Comparison of ENCODE assay signal across 21 mouse cellular contexts in the genomic region with DNA sequence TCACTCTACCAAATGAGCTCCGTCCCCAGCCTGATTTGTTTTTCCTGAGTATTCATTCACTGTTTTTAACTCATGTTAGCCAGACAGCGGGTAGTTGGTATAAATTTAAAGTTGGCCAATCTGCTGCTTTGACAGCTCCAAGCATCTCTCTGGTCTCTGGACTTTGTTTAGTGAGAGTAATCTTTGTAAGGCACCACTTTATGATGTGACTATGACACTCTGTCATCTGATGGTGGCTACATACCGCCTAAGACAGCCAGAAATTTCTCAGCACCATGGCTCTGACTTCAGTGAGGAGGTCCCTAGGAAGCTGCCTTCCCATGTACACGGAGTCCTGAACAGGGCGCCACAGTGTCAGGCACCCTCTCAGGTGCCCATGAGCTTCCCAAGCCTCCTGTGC. TPM values are rescaled to one million over a fixed set of nuclear protein-coding genes. Genes with fewer than 3 reads are reported as not detected.
"Had no signal": no experiment of that assay in that cellular context is flagged by ENCODE, and none has a peak within 500 bp of the region (broad histone marks: within the 10 kb centered on the region; RNA-seq: fewer than 3 reads in every experiment).

No protein-coding gene starts in this region.

- H3K4me1 ChIP-seq: liver, embryonic 12.5 days; midbrain, embryonic 10.5 days; midbrain, embryonic 12.5 days; neural tube, embryonic 13.5 days; neural tube, embryonic 15.5 days had no signal

- H3K4me2 ChIP-seq: liver, embryonic 12.5 days; midbrain, embryonic 12.5 days; neural tube, embryonic 13.5 days; neural tube, embryonic 15.5 days had no signal

- DNase-seq: lung, adult 18-20 months; lung, postnatal 14 days; lung, postnatal 4 days; midbrain, embryonic 14.5 days; retina, postnatal 1 day; right cerebral cortex, adult 18-20 months; right cerebral cortex, postnatal 25 days; right cerebral cortex, postnatal 4 days; spleen, adult 18-20 months; thymus, adult 18-20 months; thymus, postnatal 14 days; thymus, postnatal 36 days had no signal

- ATAC-seq: liver, embryonic 12.5 days; midbrain, embryonic 16.5 days had no signal

- H3K9me3 ChIP-seq: liver, embryonic 12.5 days; midbrain, embryonic 10.5 days; midbrain, embryonic 12.5 days; neural tube, embryonic 13.5 days; neural tube, embryonic 15.5 days had no signal

- H3K4me3 ChIP-seq: liver, embryonic 12.5 days; midbrain, embryonic 10.5 days; midbrain, embryonic 12.5 days; myocyte; neural tube, embryonic 13.5 days; neural tube, embryonic 15.5 days had no signal

- H3K27ac ChIP-seq: liver, embryonic 12.5 days; liver, embryonic 14.5 days; midbrain, embryonic 10.5 days; midbrain, embryonic 12.5 days; neural tube, embryonic 13.5 days; neural tube, embryonic 15.5 days had no signal

- H3K9ac ChIP-seq: liver, embryonic 12.5 days; liver, embryonic 14.5 days; midbrain, embryonic 12.5 days; neural tube, embryonic 13.5 days; neural tube, embryonic 15.5 days had no signal

- H3K27me3 ChIP-seq: midbrain, embryonic 12.5 days; neural tube, embryonic 13.5 days; neural tube, embryonic 15.5 days had no signal

- H3K36me3 ChIP-seq: liver, embryonic 12.5 days; midbrain, embryonic 10.5 days; midbrain, embryonic 12.5 days; neural tube, embryonic 13.5 days had no signal

RNA-seq across cellular contexts. Expression of gene Cfap300, which starts 24.0 kb away (rescaled TPM):
- total RNA-seq: megakaryocyte, adult 5-6 weeks had no signal
